Mouse (Mus musculus) hindbrain, embryonic 16.5 days (tissue): ENCODE data around the gene Zyg11a. TPM values are rescaled to one million over a fixed set of nuclear protein-coding genes. Genes with fewer than 3 reads are reported as not detected.

Experiments
- ATAC-seq: fragments of 200-750 bp; cut with Nextera tagmentation; 2 replicates; pipeline ENCODE4 v1.8.0; 2017; ENCODE audit warnings: moderate TSS enrichment, moderate library complexity
- H3K27ac ChIP-seq: fragments of 300-500 bp; sonication (generic); 2 replicates; pipeline ENCODE4 v1.5.1; 2014; ENCODE audit warnings: low read depth, mild to moderate bottlenecking, control low read depth, low read length, moderate library complexity
- H3K27me3 ChIP-seq: fragments of 300-500 bp; sonication (generic); replicated peaks from 2 replicates; pipeline ENCODE4 v1.6.1; 2014; ENCODE audit warnings: low read length; ENCODE audit not compliant: control insufficient read depth, insufficient read depth
- H3K36me3 ChIP-seq: fragments of 300-500 bp; sonication (generic); 2 replicates; pipeline ENCODE4 v1.6.1; 2014; ENCODE audit warnings: mild to moderate bottlenecking, low read length, moderate library complexity, mixed read lengths; ENCODE audit not compliant: control insufficient read depth, insufficient read depth
- H3K4me1 ChIP-seq: fragments of 300-500 bp; sonication (generic); 2 replicates; pipeline ENCODE4 v1.6.1; 2014; ENCODE audit warnings: low read depth, low read length; ENCODE audit not compliant: control insufficient read depth, insufficient read depth
- H3K4me2 ChIP-seq: fragments of 300-500 bp; sonication (generic); 2 replicates; pipeline ENCODE4 v1.6.1; 2014; ENCODE audit warnings: mild to moderate bottlenecking, low read length, control low read depth, moderate library complexity
- H3K4me3 ChIP-seq: fragments of 300-500 bp; sonication (generic); 2 replicates; pipeline ENCODE4 v1.5.1; 2014; ENCODE audit warnings: mild to moderate bottlenecking, low read length, control low read depth, moderate library complexity
- H3K9ac ChIP-seq: fragments of 300-500 bp; sonication (generic); 2 replicates; pipeline ENCODE4 v1.6.1; 2014; ENCODE audit warnings: low read depth, mild to moderate bottlenecking, control low read depth, low read length, moderate library complexity
- H3K9me3 ChIP-seq: fragments of 300-500 bp; sonication (generic); 2 replicates; pipeline ENCODE4 v1.6.1; 2014; ENCODE audit warnings: mild to moderate bottlenecking, low read length, moderate library complexity; ENCODE audit not compliant: control insufficient read depth
- WGBS: fragments of 180-500 bp; shearing (Covaris S2); extraction: QIAGEN DNeasy Blood & Tissue Kit; methylation state at CpG from one replicate; pipeline ENCODE4 v1.1.7; 2014; 5-methylcytosine and 5-hydroxymethylcytosine counted together
- polyA plus RNA-seq: library from polyadenylated mRNA; unstranded; fragments of >200 nt; fragmentation: Nextera tagmentation; extraction: Ambion mirVana; gene quantifications from 2 replicates; pipeline ENCODE4 v1.2.1, GENCODE M21; 2015

The Zyg11a gene
- polyA plus RNA-seq, 1 experiment from 2014 or later, result 0.15 TPM

DNA sequence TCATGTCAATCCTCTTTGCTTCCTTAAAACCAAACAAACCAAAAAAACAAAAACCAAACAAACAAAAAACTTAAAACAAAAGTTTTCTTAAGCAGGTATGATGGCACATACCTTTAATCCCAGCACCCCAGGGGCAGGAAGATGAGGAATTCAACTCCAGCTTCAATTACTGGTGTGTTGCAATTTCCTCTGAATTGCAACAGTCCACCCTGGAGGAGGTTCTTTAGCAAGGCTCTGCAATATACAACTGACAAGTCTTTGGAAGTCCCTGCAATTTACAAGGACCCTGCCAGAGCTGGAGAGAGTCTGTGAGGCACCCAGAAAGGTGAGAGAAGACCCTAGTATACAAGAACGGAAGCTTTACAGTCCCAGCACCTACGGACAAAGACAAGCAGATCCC lies 4.8 kb downstream of the Zyg11a start:
- no peak overlapping the region for H3K27ac ChIP-seq
- no peak overlapping the region for H3K4me2 ChIP-seq
- ATAC-seq, result no peak
- no peaks in the 10 kb centered on the region for H3K36me3 ChIP-seq
- WGBS, result 79% methylated on average over 2 of the region's 2 CpGs
- H3K9ac ChIP-seq, result no peak overlapping the region
- no peaks in the 10 kb centered on the region for H3K9me3 ChIP-seq
- peaks cover 17% of the 10 kb centered on the region for H3K27me3 ChIP-seq
- no peak overlapping the region for H3K4me3 ChIP-seq
- peaks cover 3% of the 10 kb centered on the region; the same call in 1 of the 2 replicates for H3K4me1 ChIP-seq

DNA sequence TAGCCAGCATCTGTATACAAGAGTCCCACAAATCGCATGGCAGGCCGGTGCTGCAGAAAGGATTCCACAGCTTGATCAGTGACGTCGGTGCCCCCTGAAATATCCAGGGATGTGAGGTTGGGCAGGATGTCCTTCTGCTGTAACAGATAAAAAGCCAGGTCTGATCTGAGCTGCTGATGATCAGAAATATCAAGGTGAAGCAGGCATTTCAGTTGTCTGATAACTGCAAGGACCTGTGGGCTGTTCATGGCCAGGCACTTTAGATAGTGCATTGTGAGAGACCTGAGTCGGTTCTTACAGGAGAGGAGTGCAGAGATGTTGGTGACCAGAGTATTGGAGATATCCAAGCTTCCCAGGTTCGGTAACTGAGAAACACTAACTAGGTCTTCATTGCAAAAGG lies 13.2 kb downstream of the Zyg11a start:
- H3K4me1 ChIP-seq, result no peaks in the 10 kb centered on the region

DNA sequence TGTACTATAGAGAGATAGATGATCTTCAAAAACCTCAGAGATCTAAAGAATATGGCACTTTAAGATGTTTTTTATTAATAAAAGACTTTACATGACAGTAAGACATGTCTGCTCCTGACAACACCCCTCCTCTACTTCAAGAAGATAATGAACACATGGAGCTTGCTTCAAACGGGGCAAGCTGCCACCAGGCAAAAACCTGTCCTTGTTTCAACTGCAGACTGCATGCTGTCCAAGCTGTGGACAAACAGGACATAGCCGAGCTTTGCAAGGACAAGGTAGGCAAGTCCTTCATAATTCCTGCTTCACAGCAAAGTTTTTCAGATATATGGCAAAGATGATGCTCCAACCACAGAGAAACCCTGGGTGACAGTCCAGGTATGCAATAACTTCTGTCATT lies 18.6 kb downstream of the Zyg11a start:
- H3K27ac ChIP-seq, result no peak overlapping the region
- H3K4me3 ChIP-seq, result no peak overlapping the region
- H3K36me3 ChIP-seq, result no peaks in the 10 kb centered on the region
- WGBS, result 69% methylated on average over 2 of the region's 2 CpGs
- ATAC-seq, result no peak
- peaks cover 3% of the 10 kb centered on the region; the same call in 1 of the 2 replicates for H3K4me1 ChIP-seq
- no peak overlapping the region for H3K9ac ChIP-seq
- no peak overlapping the region for H3K4me2 ChIP-seq
- H3K27me3 ChIP-seq, result no peaks in the 10 kb centered on the region
- H3K9me3 ChIP-seq, result no peaks in the 10 kb centered on the region

More for the DNA sequence above, 13.2 kb downstream of the Zyg11a start:
- Histone ChIP-seq H3K27ac (no peak overlapping the region), H3K4me2 (no peak overlapping the region), H3K27me3 (no peaks in the 10 kb centered on the region), H3K4me3 (no peak overlapping the region), H3K9me3 (no peaks in the 10 kb centered on the region), H3K36me3 (no peaks in the 10 kb centered on the region), H3K9ac (no peak overlapping the region)
- no peak for ATAC-seq
- WGBS, result 94% methylated on average over 6 of the region's 6 CpGs

DNA sequence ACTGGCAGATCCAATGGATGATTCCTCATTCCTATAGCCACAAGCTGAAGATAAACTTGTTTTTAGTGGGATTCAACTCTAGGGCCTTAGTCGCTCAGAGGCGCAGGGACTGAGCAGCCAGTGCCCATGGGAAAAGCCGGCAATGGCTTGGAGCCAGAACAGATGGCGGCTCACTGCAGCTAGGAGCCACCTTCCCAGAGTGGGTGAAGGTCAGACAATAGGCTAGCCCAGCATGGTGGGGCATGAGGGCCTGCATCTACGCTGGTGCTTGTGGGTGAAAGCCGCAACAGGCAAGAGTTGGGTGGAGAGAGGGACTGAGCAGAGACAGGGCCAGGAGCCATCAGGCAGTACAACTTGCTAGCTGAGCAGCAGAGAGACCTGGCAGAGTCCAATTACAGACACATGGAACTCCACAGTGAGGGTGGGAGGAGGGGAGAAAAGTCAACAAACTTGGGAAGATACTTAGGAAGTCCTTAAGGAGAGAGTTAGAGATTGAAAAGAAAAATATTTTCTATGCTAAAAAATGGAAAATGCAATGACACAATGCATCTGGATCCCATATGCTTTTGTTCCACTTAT lies 21.5 kb downstream of the Zyg11a start:
- Histone ChIP-seq H3K4me1 (peaks cover 3% of the 10 kb centered on the region; the same call in 1 of the 2 replicates), H3K27me3 (no peaks in the 10 kb centered on the region), H3K4me2 (no peak overlapping the region), H3K9me3 (no peaks in the 10 kb centered on the region), H3K36me3 (no peaks in the 10 kb centered on the region), H3K27ac (no peak overlapping the region), H3K9ac (no peak overlapping the region), H3K4me3 (no peak overlapping the region)
- ATAC-seq, result peak; percentile 30; the same call in 1 of the 2 replicates
- 58% methylated on average over 5 of the region's 6 CpGs for WGBS

DNA sequence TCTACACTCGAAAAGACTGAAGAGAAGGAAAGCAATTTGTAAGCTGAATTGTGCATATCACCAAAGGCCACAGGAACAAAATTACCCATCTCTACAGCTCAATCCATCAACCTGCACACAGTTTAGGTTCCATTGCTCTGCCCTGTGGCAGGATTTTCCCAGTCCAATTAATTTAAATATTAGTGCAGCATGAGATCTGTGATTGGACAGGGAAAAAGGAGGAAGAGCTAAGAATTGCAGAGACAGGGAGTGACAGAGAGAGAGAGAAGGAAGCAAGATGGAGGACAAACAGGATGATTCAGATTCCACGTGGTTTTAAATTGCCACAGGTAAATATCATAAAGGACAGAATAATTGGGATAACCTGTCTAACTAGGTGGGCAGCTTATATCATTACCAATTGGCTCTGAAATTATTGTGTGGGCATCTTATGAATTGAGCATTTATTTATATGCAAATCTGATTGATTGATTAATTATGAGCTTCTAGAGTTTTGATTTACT lies 25.0 kb downstream of the Zyg11a start:
- H3K4me3 ChIP-seq, result no peak overlapping the region
- peaks cover 3% of the 10 kb centered on the region; the same call in 1 of the 2 replicates for H3K4me1 ChIP-seq
- no peak for ATAC-seq
- peak overlapping the region; percentile 18; the same call in 1 of the 2 replicates for H3K4me2 ChIP-seq
- no peak overlapping the region for H3K27ac ChIP-seq
- no peaks in the 10 kb centered on the region for H3K36me3 ChIP-seq
- WGBS, result 58% methylated on average over 2 of the region's 2 CpGs
- H3K9me3 ChIP-seq, result no peaks in the 10 kb centered on the region
- no peaks in the 10 kb centered on the region for H3K27me3 ChIP-seq
- no peak overlapping the region for H3K9ac ChIP-seq

DNA sequence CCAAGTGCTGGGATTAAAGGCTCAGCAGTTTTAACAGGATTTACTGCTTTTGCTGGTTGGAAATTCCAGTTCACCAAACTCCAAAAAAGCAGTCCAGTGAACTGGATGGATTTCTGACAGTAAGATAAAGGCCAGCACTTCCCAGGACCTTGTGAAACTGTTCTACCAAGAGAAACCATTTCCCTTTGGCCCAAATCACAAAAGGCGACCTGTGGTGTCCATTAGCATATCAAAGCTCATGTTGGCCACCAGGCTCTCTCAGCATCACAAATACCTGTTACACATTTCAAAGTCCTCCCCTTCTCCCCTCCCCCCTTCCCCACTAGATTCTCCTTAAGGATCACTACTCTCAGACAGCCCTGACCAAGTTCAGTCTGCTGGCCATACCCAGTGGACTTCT lies 35.6 kb downstream of the Zyg11a start:
- Histone ChIP-seq H3K4me2 (no peak overlapping the region), H3K27me3 (no peaks in the 10 kb centered on the region), H3K36me3 (no peaks in the 10 kb centered on the region), H3K4me1 (no peaks in the 10 kb centered on the region), H3K4me3 (no peak overlapping the region), H3K9me3 (no peaks in the 10 kb centered on the region), H3K9ac (no peak overlapping the region), H3K27ac (no peak overlapping the region)
- ATAC-seq, result no peak
- 35% methylated on average over 1 of the region's 1 CpGs for WGBS

DNA sequence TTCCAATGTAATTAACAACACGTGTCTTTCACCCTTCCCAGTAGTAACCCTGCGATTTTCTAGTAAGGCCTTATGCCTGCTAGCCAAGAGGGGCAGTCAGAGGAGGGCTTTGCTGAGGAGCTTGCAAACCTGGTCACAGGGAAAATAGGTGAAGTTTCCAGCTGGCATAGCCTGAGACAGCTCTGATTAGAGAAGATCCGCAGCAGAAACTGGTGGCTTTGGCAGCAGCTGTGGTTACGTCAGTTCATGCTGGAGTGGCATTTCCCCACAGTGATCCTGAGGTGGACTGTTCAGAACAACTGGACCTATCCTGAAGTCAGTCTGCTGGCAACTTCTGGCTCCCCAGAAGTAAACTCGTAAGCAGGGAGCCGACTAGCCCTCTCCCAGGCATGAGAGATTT lies 49.8 kb downstream of the Zyg11a start:
- WGBS, result 77% methylated on average over 6 of the region's 6 CpGs
- no peak overlapping the region for H3K27ac ChIP-seq
- H3K4me1 ChIP-seq, result peaks cover 3% of the 10 kb centered on the region; the same call in 1 of the 2 replicates
- H3K27me3 ChIP-seq, result no peaks in the 10 kb centered on the region; the same call in 1 of the 2 replicates
- no peak for ATAC-seq
- H3K4me2 ChIP-seq, result no peak overlapping the region
- H3K9me3 ChIP-seq, result no peaks in the 10 kb centered on the region
- no peak overlapping the region for H3K4me3 ChIP-seq
- H3K36me3 ChIP-seq, result no peaks in the 10 kb centered on the region
- no peak overlapping the region for H3K9ac ChIP-seq

DNA sequence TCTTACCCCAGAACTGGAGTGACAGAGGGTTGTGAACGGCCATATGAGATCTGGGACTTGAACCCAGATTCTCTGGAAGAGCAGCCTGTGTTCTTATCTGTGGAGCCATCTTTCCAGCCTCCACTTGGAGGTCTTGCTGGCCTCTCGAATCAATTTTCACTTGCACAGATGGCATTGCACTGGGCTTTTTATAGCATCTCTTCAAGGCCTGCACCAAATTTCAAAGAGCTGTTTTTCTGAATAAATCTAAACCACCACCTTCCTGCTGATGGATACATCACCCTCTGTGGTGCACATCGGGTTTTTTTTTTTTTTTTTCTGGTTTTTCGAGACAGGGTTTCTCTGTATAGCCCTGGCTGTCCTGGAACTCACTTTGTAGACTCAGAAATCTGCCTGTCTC lies 51.0 kb downstream of the Zyg11a start:
- no peaks in the 10 kb centered on the region for H3K9me3 ChIP-seq
- H3K36me3 ChIP-seq, result no peaks in the 10 kb centered on the region
- H3K4me3 ChIP-seq, result no peak overlapping the region
- no peaks in the 10 kb centered on the region; the same call in 1 of the 2 replicates for H3K27me3 ChIP-seq
- no peak for ATAC-seq
- no peak overlapping the region for H3K4me2 ChIP-seq
- H3K27ac ChIP-seq, result no peak overlapping the region
- H3K4me1 ChIP-seq, result peaks cover 3% of the 10 kb centered on the region; the same call in 1 of the 2 replicates
- H3K9ac ChIP-seq, result no peak overlapping the region
- 91% methylated on average over 4 of the region's 4 CpGs for WGBS

DNA sequence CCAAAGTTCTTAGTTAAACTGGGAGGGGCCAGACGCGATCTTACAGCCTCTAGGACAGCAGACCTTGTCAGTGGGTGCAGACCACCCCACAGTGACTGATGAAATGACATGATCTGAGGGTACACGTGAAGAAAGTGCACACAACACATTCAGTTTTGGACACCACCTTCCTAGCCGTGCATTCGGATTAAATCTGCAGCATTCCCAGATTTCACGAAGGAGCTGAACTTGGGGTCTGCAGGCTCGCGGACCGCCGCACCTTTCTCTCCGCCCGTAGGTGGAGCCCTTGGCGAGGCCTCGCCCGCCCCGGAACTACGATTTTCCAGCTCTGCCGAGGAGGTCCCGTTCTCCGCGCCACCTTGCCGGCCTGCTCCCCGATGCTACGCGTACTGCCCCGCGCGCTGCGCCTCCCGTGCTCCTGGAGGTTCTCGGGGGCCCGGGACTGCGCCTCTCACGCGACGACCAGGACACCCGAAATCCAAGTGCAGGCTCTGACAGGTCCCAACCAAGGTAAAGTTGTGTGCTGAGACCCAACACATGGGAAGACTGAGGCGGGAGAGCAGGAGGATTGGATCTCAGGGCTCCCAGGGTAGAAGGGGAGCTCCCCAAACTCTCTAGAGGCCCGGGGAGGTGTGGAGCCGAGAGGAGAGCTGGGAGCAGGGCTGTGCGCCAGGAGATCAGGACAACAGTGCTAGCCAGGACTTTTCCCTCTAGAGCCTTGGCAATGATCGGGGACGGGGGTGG lies 52.5 kb downstream of the Zyg11a start, which contains the start of gene Echdc2:
TSS of gene Echdc2 (plus strand) at position 286 of the 744 bp plus-strand sequence.
- WGBS, result under 1% methylated on average over 43 of the region's 43 CpGs

More for the DNA sequence above, 52.5 kb downstream of the Zyg11a start, which contains the start of gene Echdc2:
- H3K27ac ChIP-seq, result no peak within 1 kb of the TSS
- peak; percentile 70 for ATAC-seq
- peak within 1 kb of the TSS; percentile 91 for H3K4me2 ChIP-seq
- no peaks in the 10 kb centered on the region for H3K36me3 ChIP-seq
- no peaks in the 10 kb centered on the region for H3K9me3 ChIP-seq
- peak within 1 kb of the TSS; percentile 79 for H3K9ac ChIP-seq
- H3K27me3 ChIP-seq, result no peaks in the 10 kb centered on the region; the same call in 1 of the 2 replicates
- H3K4me1 ChIP-seq, result peaks cover 3% of the 10 kb centered on the region; the same call in 1 of the 2 replicates
- H3K4me3 ChIP-seq, result peak within 1 kb of the TSS; percentile 67
